Mouse (Mus musculus): ENCODE data around the gene Dusp15. TPM values are rescaled to one million over a fixed set of nuclear protein-coding genes. Genes with fewer than 3 reads are reported as not detected.
A peak's percentile ranks its signal among the peaks of the same experiment; 100 is the strongest.

Dusp15 gene
- 0.04 TPM in 2 replicates for polyA plus RNA-seq (2016; fragmentation: Nextera tagmentation; extraction: Ambion mirVana)

- peaks cover 20% of the 10 kb centered on the region for H3K4me1 ChIP-seq
- H3K9me3 ChIP-seq: no peaks in the 10 kb centered on the region
- H3K36me3 ChIP-seq: no peaks in the 10 kb centered on the region
- H3K27ac ChIP-seq: peak within 1 kb of the TSS; percentile 67
- peaks cover 89% of the 10 kb centered on the region for H3K27me3 ChIP-seq (ENCODE audit: insufficient read depth, poor library complexity, severe bottlenecking)
- whole genome bisulfite sequencing: 1% methylated on average over 54 of the region's 54 CpGs
- peak within 1 kb of the TSS; percentile 78 for H3K4me3 ChIP-seq
- no peak for DNase-seq (ENCODE audit: low spot score)
These were observed at the start of gene Dusp15 for GRCm38 (mm10) chr2:152951065-152951849. Gene Dusp15 (minus strand): TSS chr2:152951698.

- Histone ChIP-seq H3K4me1 (peaks cover under 1% of the 10 kb centered on the region; the same call in 1 of the 2 replicates), H3K4me3 (no peak overlapping the region), H3K9me3 (no peaks in the 10 kb centered on the region), H3K27me3 (ENCODE audit: insufficient read depth, poor library complexity, severe bottlenecking) (0 out of 2 replicates have a peak, but pooled peaks cover 2% of the 10 kb centered on the region), H3K27ac (no peak overlapping the region), H3K36me3 (no peaks in the 10 kb centered on the region)
- no peak for DNase-seq (ENCODE audit: low spot score)
- 58% methylated on average over 4 of the region's 4 CpGs for WGBS
These were observed 45.5 kb upstream of the Dusp15 start for GRCm38 (mm10) chr2:152997046-152997445.

GRCm38 (mm10) chr2:152991529-152991928 is 40.0 kb upstream of the Dusp15 start:
- no peak overlapping the region for H3K4me3 ChIP-seq
- no peak overlapping the region for H3K27ac ChIP-seq
- peaks cover 23% of the 10 kb centered on the region; the same call in 1 of the 2 replicates for H3K27me3 ChIP-seq (ENCODE audit: insufficient read depth, poor library complexity, severe bottlenecking)
- peaks cover 7% of the 10 kb centered on the region for H3K4me1 ChIP-seq
- H3K9me3 ChIP-seq: no peaks in the 10 kb centered on the region
- DNase-seq (ENCODE audit: low spot score): no peak
- 62% methylated on average over 9 of the region's 9 CpGs for WGBS
- no peaks in the 10 kb centered on the region for H3K36me3 ChIP-seq

- Histone ChIP-seq H3K4me3 (no peak overlapping the region), H3K27me3 (ENCODE audit: insufficient read depth, poor library complexity, severe bottlenecking) (peaks cover 25% of the 10 kb centered on the region; the same call in 1 of the 2 replicates), H3K4me1 (peaks cover 4% of the 10 kb centered on the region; the same call in 1 of the 2 replicates), H3K9me3 (no peaks in the 10 kb centered on the region), H3K27ac (no peak overlapping the region), H3K36me3 (no peaks in the 10 kb centered on the region)
- DNase-seq (ENCODE audit: low spot score): no peak
- WGBS: 76% methylated on average over 1 of the region's 1 CpGs
These were observed 34.1 kb upstream of the Dusp15 start for GRCm38 (mm10) chr2:152985582-152985981.

- Histone ChIP-seq H3K9me3 (no peaks in the 10 kb centered on the region), H3K27me3 (ENCODE audit: insufficient read depth, poor library complexity, severe bottlenecking) (0 out of 2 replicates have a peak, but pooled peaks cover 10% of the 10 kb centered on the region), H3K36me3 (no peaks in the 10 kb centered on the region), H3K4me3 (no peak overlapping the region), H3K4me1 (no peaks in the 10 kb centered on the region), H3K27ac (no peak overlapping the region)
- 51% methylated on average over 3 of the region's 3 CpGs for WGBS
- DNase-seq (ENCODE audit: low spot score): no peak
These were observed 25.5 kb upstream of the Dusp15 start for GRCm38 (mm10) chr2:152976991-152977390.

- no peak overlapping the region for H3K4me3 ChIP-seq
- DNase-seq (ENCODE audit: low spot score): no peak
- H3K27me3 ChIP-seq (ENCODE audit: insufficient read depth, poor library complexity, severe bottlenecking): no peaks in the 10 kb centered on the region; the same call in 1 of the 2 replicates
- H3K4me1 ChIP-seq: 0 out of 2 replicates have a peak, but pooled peaks cover 2% of the 10 kb centered on the region
- H3K9me3 ChIP-seq: no peaks in the 10 kb centered on the region
- WGBS: 73% methylated on average over 4 of the region's 4 CpGs
- no peaks in the 10 kb centered on the region for H3K36me3 ChIP-seq
- no peak overlapping the region for H3K27ac ChIP-seq
These were observed 14.1 kb upstream of the Dusp15 start for GRCm38 (mm10) chr2:152965555-152965954.

- Histone ChIP-seq H3K27ac (0 out of 2 replicates have a peak within 1 kb of the TSS, but pooled peaks have one; percentile 37), H3K36me3 (no peaks in the 10 kb centered on the region), H3K4me1 (0 out of 2 replicates have a peak, but pooled peaks cover 2% of the 10 kb centered on the region), H3K9me3 (no peaks in the 10 kb centered on the region), H3K4me3 (peak within 1 kb of the TSS; percentile 60), H3K27me3 (ENCODE audit: insufficient read depth, poor library complexity, severe bottlenecking) (peaks cover 9% of the 10 kb centered on the region; the same call in 1 of the 2 replicates)
- WGBS: 2% methylated on average over 34 of the region's 34 CpGs
- DNase-seq (ENCODE audit: low spot score): peak; percentile 82
These were observed 10.7 kb upstream of the Dusp15 start, which contains the start of gene Ttll9 for GRCm38 (mm10) chr2:152962091-152962793. Gene Ttll9 (plus strand): TSS chr2:152962485.

- Histone ChIP-seq H3K4me1 (0 out of 2 replicates have a peak, but pooled peaks cover 2% of the 10 kb centered on the region), H3K36me3 (no peaks in the 10 kb centered on the region), H3K27ac (no peak overlapping the region), H3K4me3 (no peak overlapping the region), H3K9me3 (no peaks in the 10 kb centered on the region), H3K27me3 (ENCODE audit: insufficient read depth, poor library complexity, severe bottlenecking) (peaks cover 38% of the 10 kb centered on the region)
- WGBS: 67% methylated on average over 3 of the region's 3 CpGs
- no peak for DNase-seq (ENCODE audit: low spot score)
These were observed 6.6 kb upstream of the Dusp15 start for GRCm38 (mm10) chr2:152958116-152958515.

GRCm38 (mm10) chr2:152951850-152952720 is 587 bp upstream of the Dusp15 start:
- Histone ChIP-seq H3K27ac (0 out of 2 replicates have a peak overlapping the region, but pooled peaks have one; percentile 67), H3K27me3 (ENCODE audit: insufficient read depth, poor library complexity, severe bottlenecking) (peaks cover 87% of the 10 kb centered on the region)

GRCm38 (mm10) chr2:152950358-152951064 is 987 bp downstream of the Dusp15 start:
- WGBS: 42% methylated on average over 11 of the region's 11 CpGs
- no peak for DNase-seq (ENCODE audit: low spot score)
- no peaks in the 10 kb centered on the region for H3K9me3 ChIP-seq
- H3K4me3 ChIP-seq: peak overlapping the region; percentile 78
- no peak overlapping the region for H3K27ac ChIP-seq
- peaks cover 20% of the 10 kb centered on the region for H3K4me1 ChIP-seq
- no peaks in the 10 kb centered on the region for H3K36me3 ChIP-seq
- H3K27me3 ChIP-seq (ENCODE audit: insufficient read depth, poor library complexity, severe bottlenecking): peaks cover 89% of the 10 kb centered on the region

More at GRCm38 (mm10) chr2:152951850-152952720, 587 bp upstream of the Dusp15 start:
- DNase-seq (ENCODE audit: low spot score): no peak
- Histone ChIP-seq H3K4me3 (peak overlapping the region; percentile 78), H3K36me3 (no peaks in the 10 kb centered on the region), H3K4me1 (peaks cover 20% of the 10 kb centered on the region), H3K9me3 (no peaks in the 10 kb centered on the region)
- WGBS: 22% methylated on average over 13 of the region's 13 CpGs

- Histone ChIP-seq H3K4me3 (no peak overlapping the region), H3K36me3 (no peaks in the 10 kb centered on the region), H3K4me1 (peaks cover 22% of the 10 kb centered on the region), H3K27ac (no peak overlapping the region), H3K27me3 (ENCODE audit: insufficient read depth, poor library complexity, severe bottlenecking) (peaks cover 97% of the 10 kb centered on the region), H3K9me3 (no peaks in the 10 kb centered on the region)
- 83% methylated on average over 5 of the region's 5 CpGs for WGBS
- no peak for DNase-seq (ENCODE audit: low spot score)
These were observed 3.0 kb downstream of the Dusp15 start for GRCm38 (mm10) chr2:152948438-152949020.
